Mouse (Mus musculus) neural tube, embryonic 15.5 days (tissue): ENCODE measurements around the gene Gpr183. TPM values are rescaled to one million over a fixed set of nuclear protein-coding genes. Genes with fewer than 3 reads are reported as not detected.

Experiments used
- ATAC-seq: fragments of 200-750 bp; cut with Nextera tagmentation; 2 replicates; pipeline ENCODE4 v1.8.0; 2017; ENCODE audit warnings: mild to moderate bottlenecking, moderate TSS enrichment, moderate library complexity; ENCODE audit not compliant: low FRiP score
- H3K27ac ChIP-seq: fragments of 300-500 bp; sonication (generic); replicated peaks from 2 replicates; pipeline ENCODE4 v1.5.1; 2015; ENCODE audit warnings: mild to moderate bottlenecking, inconsistent platforms
- H3K27me3 ChIP-seq: fragments of 300-500 bp; sonication (generic); replicated peaks from 2 replicates; pipeline ENCODE4 v1.6.1; 2015; ENCODE audit warnings: inconsistent platforms
- H3K36me3 ChIP-seq: fragments of 300-500 bp; sonication (generic); 2 replicates; pipeline ENCODE4 v1.6.1; 2015; ENCODE audit warnings: inconsistent platforms
- H3K4me1 ChIP-seq: fragments of 300-500 bp; sonication (generic); 2 replicates; pipeline ENCODE4 v1.6.1; 2015; ENCODE audit warnings: inconsistent platforms
- H3K4me2 ChIP-seq: fragments of 300-500 bp; sonication (generic); 2 replicates; pipeline ENCODE4 v1.6.1; 2015; ENCODE audit warnings: inconsistent platforms, mild to moderate bottlenecking, moderate library complexity
- H3K4me3 ChIP-seq: fragments of 300-500 bp; sonication (generic); replicated peaks from 2 replicates; pipeline ENCODE4 v1.5.1; 2015; ENCODE audit warnings: mild to moderate bottlenecking, inconsistent platforms
- H3K9ac ChIP-seq: fragments of 300-500 bp; sonication (generic); replicated peaks from 2 replicates; pipeline ENCODE4 v1.6.1; 2015; ENCODE audit warnings: mild to moderate bottlenecking, inconsistent platforms
- H3K9me3 ChIP-seq: fragments of 300-500 bp; sonication (generic); replicated peaks from 2 replicates; pipeline ENCODE4 v1.6.1; 2016; ENCODE audit warnings: inconsistent platforms
- WGBS: fragments of 180-500 bp; shearing (Covaris S2); methylation state at CpG from one replicate; pipeline ENCODE4 v1.1.7; 2015; ENCODE audit warnings: mixed read lengths; 5-methylcytosine and 5-hydroxymethylcytosine counted together
- polyA plus RNA-seq: library from polyadenylated mRNA; unstranded; fragments of >200 nt; fragmentation: Nextera tagmentation; extraction: Ambion mirVana; gene quantifications from 2 replicates; pipeline ENCODE4 v1.2.1, GENCODE M21; 2015

Gpr183 gene
- polyA plus RNA-seq, 1 experiment from 2014 or later: 0.74 TPM

- Histone ChIP-seq H3K9me3 (no peaks in the 10 kb centered on the region), H3K36me3 (no peaks in the 10 kb centered on the region), H3K4me2 (no peak overlapping the region), H3K4me1 (peaks cover 17% of the 10 kb centered on the region), H3K27ac (no peak overlapping the region), H3K4me3 (no peak overlapping the region), H3K9ac (no peak overlapping the region), H3K27me3 (no peaks in the 10 kb centered on the region)
- 84% methylated on average over 12 of the region's 12 CpGs for WGBS
- no peak for ATAC-seq
These were observed 3.4 kb downstream of the Gpr183 start for GRCm38 (mm10) chr14:121961496-121962127.

GRCm38 (mm10) chr14:121960997-121961396, 4.0 kb downstream of the Gpr183 start:
- no peak overlapping the region for H3K4me3 ChIP-seq
- ATAC-seq: no peak
- H3K4me2 ChIP-seq: no peak overlapping the region
- no peaks in the 10 kb centered on the region for H3K27me3 ChIP-seq
- H3K4me1 ChIP-seq: peaks cover 17% of the 10 kb centered on the region
- WGBS: 82% methylated on average over 6 of the region's 6 CpGs
- H3K9ac ChIP-seq: no peak overlapping the region
- H3K36me3 ChIP-seq: no peaks in the 10 kb centered on the region
- no peak overlapping the region for H3K27ac ChIP-seq
- H3K9me3 ChIP-seq: no peaks in the 10 kb centered on the region

GRCm38 (mm10) chr14:121960531-121960930, 4.5 kb downstream of the Gpr183 start:
- H3K9ac ChIP-seq: no peak overlapping the region
- no peaks in the 10 kb centered on the region for H3K36me3 ChIP-seq
- no peak overlapping the region for H3K27ac ChIP-seq
- no peaks in the 10 kb centered on the region for H3K9me3 ChIP-seq
- no peak overlapping the region for H3K4me2 ChIP-seq
- WGBS: 86% methylated on average over 2 of the region's 2 CpGs
- no peak overlapping the region for H3K4me3 ChIP-seq
- H3K27me3 ChIP-seq: no peaks in the 10 kb centered on the region
- H3K4me1 ChIP-seq: peaks cover 17% of the 10 kb centered on the region
- no peak for ATAC-seq

- no peak overlapping the region for H3K27ac ChIP-seq
- WGBS: 93% methylated on average over 4 of the region's 4 CpGs
- H3K4me2 ChIP-seq: no peak overlapping the region
- ATAC-seq: no peak
- no peaks in the 10 kb centered on the region for H3K36me3 ChIP-seq
- H3K9me3 ChIP-seq: no peaks in the 10 kb centered on the region
- H3K27me3 ChIP-seq: no peaks in the 10 kb centered on the region
- H3K9ac ChIP-seq: no peak overlapping the region
- H3K4me1 ChIP-seq: peaks cover 17% of the 10 kb centered on the region
- H3K4me3 ChIP-seq: no peak overlapping the region
These were observed 5.0 kb downstream of the Gpr183 start for GRCm38 (mm10) chr14:121960031-121960430.

- H3K9me3 ChIP-seq: no peaks in the 10 kb centered on the region
- no peak overlapping the region for H3K4me2 ChIP-seq
- 91% methylated on average over 3 of the region's 3 CpGs for WGBS
- H3K27me3 ChIP-seq: no peaks in the 10 kb centered on the region
- H3K4me3 ChIP-seq: no peak overlapping the region
- peaks cover 17% of the 10 kb centered on the region for H3K4me1 ChIP-seq
- H3K9ac ChIP-seq: no peak overlapping the region
- H3K27ac ChIP-seq: no peak overlapping the region
- no peak for ATAC-seq
- H3K36me3 ChIP-seq: no peaks in the 10 kb centered on the region
These were observed 5.4 kb downstream of the Gpr183 start for GRCm38 (mm10) chr14:121959538-121959980.

- Histone ChIP-seq H3K9ac (no peak overlapping the region), H3K27ac (no peak overlapping the region), H3K9me3 (no peaks in the 10 kb centered on the region), H3K4me1 (peaks cover 15% of the 10 kb centered on the region), H3K4me3 (no peak overlapping the region), H3K27me3 (no peaks in the 10 kb centered on the region), H3K36me3 (no peaks in the 10 kb centered on the region), H3K4me2 (no peak overlapping the region)
- 52% methylated on average over 10 of the region's 10 CpGs for WGBS
- ATAC-seq: no peak
These were observed 6.1 kb downstream of the Gpr183 start for GRCm38 (mm10) chr14:121958751-121959537.

- H3K4me1 ChIP-seq: peaks cover 8% of the 10 kb centered on the region; the same call in 1 of the 2 replicates
- no peak overlapping the region for H3K27ac ChIP-seq
- H3K9me3 ChIP-seq: no peaks in the 10 kb centered on the region
- no peak overlapping the region for H3K4me2 ChIP-seq
- no peak overlapping the region for H3K4me3 ChIP-seq
- ATAC-seq: no peak
- 89% methylated on average over 3 of the region's 3 CpGs for WGBS
- H3K27me3 ChIP-seq: no peaks in the 10 kb centered on the region
- no peaks in the 10 kb centered on the region for H3K36me3 ChIP-seq
- no peak overlapping the region for H3K9ac ChIP-seq
These were observed 6.8 kb downstream of the Gpr183 start for GRCm38 (mm10) chr14:121958041-121958750.

- H3K27me3 ChIP-seq: no peaks in the 10 kb centered on the region
- peaks cover 7% of the 10 kb centered on the region; the same call in 1 of the 2 replicates for H3K4me1 ChIP-seq
- H3K4me3 ChIP-seq: no peak overlapping the region
- WGBS: 93% methylated on average over 10 of the region's 10 CpGs
- no peak overlapping the region for H3K27ac ChIP-seq
- no peaks in the 10 kb centered on the region for H3K9me3 ChIP-seq
- ATAC-seq: no peak
- H3K36me3 ChIP-seq: no peaks in the 10 kb centered on the region
- H3K4me2 ChIP-seq: no peak overlapping the region
- H3K9ac ChIP-seq: no peak overlapping the region
These were observed 7.7 kb downstream of the Gpr183 start for GRCm38 (mm10) chr14:121957176-121957871.

GRCm38 (mm10) chr14:121956291-121956690, 8.7 kb downstream of the Gpr183 start:
- WGBS: 92% methylated on average over 5 of the region's 5 CpGs
- Histone ChIP-seq H3K4me1 (peaks cover 10% of the 10 kb centered on the region; the same call in 1 of the 2 replicates), H3K4me2 (no peak overlapping the region), H3K4me3 (no peak overlapping the region), H3K9ac (no peak overlapping the region), H3K27me3 (no peaks in the 10 kb centered on the region), H3K27ac (no peak overlapping the region), H3K36me3 (no peaks in the 10 kb centered on the region), H3K9me3 (no peaks in the 10 kb centered on the region)
- no peak for ATAC-seq

- H3K36me3 ChIP-seq: no peaks in the 10 kb centered on the region
- WGBS: 83% methylated on average over 5 of the region's 5 CpGs
- no peaks in the 10 kb centered on the region for H3K9me3 ChIP-seq
- no peak overlapping the region for H3K9ac ChIP-seq
- H3K4me2 ChIP-seq: no peak overlapping the region
- no peak overlapping the region for H3K4me3 ChIP-seq
- H3K27ac ChIP-seq: no peak overlapping the region
- ATAC-seq: no peak
- no peaks in the 10 kb centered on the region for H3K27me3 ChIP-seq
- peaks cover 10% of the 10 kb centered on the region; the same call in 1 of the 2 replicates for H3K4me1 ChIP-seq
These were observed 9.7 kb downstream of the Gpr183 start for GRCm38 (mm10) chr14:121955176-121955795.

- Histone ChIP-seq H3K4me2 (no peak overlapping the region), H3K27ac (no peak overlapping the region), H3K9me3 (no peaks in the 10 kb centered on the region), H3K4me3 (no peak overlapping the region), H3K36me3 (no peaks in the 10 kb centered on the region), H3K9ac (no peak overlapping the region), H3K4me1 (peaks cover 10% of the 10 kb centered on the region; the same call in 1 of the 2 replicates), H3K27me3 (no peaks in the 10 kb centered on the region)
- ATAC-seq: no peak
- 97% methylated on average over 12 of the region's 12 CpGs for WGBS
These were observed 10.4 kb downstream of the Gpr183 start for GRCm38 (mm10) chr14:121954608-121955007.
